Mouse (Mus musculus): ENCODE data around the gene Tmem151a. TPM values are rescaled to one million over a fixed set of nuclear protein-coding genes. Genes with fewer than 3 reads are reported as not detected.

The Tmem151a gene
- polyA plus RNA-seq, 1 experiment: 0.69 TPM

DNA sequence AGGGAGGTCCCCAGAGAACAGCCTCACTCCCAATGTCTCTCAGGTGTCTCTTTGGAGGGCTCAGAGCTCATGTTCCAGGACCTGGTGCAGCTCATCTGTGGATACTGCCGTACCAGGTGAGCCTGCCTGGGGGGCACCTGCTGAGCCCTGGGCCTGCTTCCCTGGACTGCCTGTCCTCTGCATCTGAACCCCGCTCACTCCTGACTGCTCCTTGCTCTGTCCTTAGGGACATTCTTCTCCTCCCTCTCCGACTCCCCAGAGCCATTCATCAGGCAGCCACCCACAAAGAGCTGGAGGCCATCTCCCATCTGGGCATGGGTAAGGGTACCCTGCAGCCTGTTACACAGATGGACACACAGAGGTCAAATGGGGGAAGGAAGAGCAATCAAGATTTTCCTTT, 33.8 kb downstream of the Tmem151a start:
- 96% methylated on average over 3 of the region's 3 CpGs for WGBS

DNA sequence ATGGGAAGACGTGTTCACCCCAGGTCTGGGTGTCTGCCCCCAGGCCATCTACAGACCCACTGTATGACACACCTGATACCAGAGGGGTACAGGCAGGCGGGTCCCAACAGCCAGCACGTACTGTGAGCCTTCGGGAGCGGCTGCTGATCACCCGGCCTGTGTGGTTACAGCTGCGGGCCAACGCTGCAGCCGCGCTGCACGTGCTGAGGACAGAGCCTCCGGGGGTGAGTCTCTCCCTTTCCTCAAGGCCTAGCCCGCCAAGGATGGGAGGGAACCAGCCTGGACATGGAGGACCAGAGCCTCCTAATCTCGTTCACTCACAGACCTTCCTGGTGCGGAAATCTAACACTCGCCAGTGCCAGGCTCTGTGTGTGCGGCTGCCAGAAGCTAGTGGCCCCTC, 34.3 kb downstream of the Tmem151a start:
- Histone ChIP-seq H3K4me3 (ENCODE audit: extremely low read depth, insufficient read depth, insufficient read length) (no peak overlapping the region; the same call in 1 of the 2 replicates), H3K27ac (ENCODE audit: insufficient read depth, low read length) (no peak overlapping the region), H3K36me3 (ENCODE audit: control insufficient read depth, insufficient read depth, low read length) (peaks cover 19% of the 10 kb centered on the region), H3K4me1 (ENCODE audit: control insufficient read depth, insufficient read depth, insufficient read length) (peaks cover 2% of the 10 kb centered on the region; the same call in 1 of the 2 replicates), H3K27me3 (ENCODE audit: control insufficient read depth, insufficient read depth, low read length) (no peaks in the 10 kb centered on the region)
- DNase-seq (ENCODE audit: low read depth in 1 of 2, low spot score in 2 of 2): no peak
- WGBS: 21% methylated on average over 17 of the region's 17 CpGs
- no peak for TF ChIP-seq CTCF (IDR thresholded peaks at IDR 0.05; ENCODE audit: extremely low read depth, insufficient read depth, insufficient read length, insufficient replicate concordance)
- TF ChIP-seq POLR2A (IDR thresholded peaks at IDR 0.05; ENCODE audit: low read depth, low read length): no peak

More for the DNA sequence above, 33.8 kb downstream of the Tmem151a start:
- Histone ChIP-seq H3K4me1 (ENCODE audit: control insufficient read depth, insufficient read depth, insufficient read length) (peaks cover 2% of the 10 kb centered on the region; the same call in 1 of the 2 replicates), H3K4me3 (ENCODE audit: extremely low read depth, insufficient read depth, insufficient read length) (no peak overlapping the region), H3K36me3 (ENCODE audit: control insufficient read depth, insufficient read depth, low read length) (peaks cover 18% of the 10 kb centered on the region), H3K27me3 (ENCODE audit: control insufficient read depth, insufficient read depth, low read length) (no peaks in the 10 kb centered on the region), H3K27ac (ENCODE audit: insufficient read depth, low read length) (no peak overlapping the region)
- TF ChIP-seq POLR2A (IDR thresholded peaks at IDR 0.05; ENCODE audit: low read depth, low read length) (no peak), CTCF (IDR thresholded peaks at IDR 0.05; ENCODE audit: extremely low read depth, insufficient read depth, insufficient read length, insufficient replicate concordance) (no peak)
- no peak for DNase-seq (ENCODE audit: low read depth in 1 of 2, low spot score in 2 of 2)

DNA sequence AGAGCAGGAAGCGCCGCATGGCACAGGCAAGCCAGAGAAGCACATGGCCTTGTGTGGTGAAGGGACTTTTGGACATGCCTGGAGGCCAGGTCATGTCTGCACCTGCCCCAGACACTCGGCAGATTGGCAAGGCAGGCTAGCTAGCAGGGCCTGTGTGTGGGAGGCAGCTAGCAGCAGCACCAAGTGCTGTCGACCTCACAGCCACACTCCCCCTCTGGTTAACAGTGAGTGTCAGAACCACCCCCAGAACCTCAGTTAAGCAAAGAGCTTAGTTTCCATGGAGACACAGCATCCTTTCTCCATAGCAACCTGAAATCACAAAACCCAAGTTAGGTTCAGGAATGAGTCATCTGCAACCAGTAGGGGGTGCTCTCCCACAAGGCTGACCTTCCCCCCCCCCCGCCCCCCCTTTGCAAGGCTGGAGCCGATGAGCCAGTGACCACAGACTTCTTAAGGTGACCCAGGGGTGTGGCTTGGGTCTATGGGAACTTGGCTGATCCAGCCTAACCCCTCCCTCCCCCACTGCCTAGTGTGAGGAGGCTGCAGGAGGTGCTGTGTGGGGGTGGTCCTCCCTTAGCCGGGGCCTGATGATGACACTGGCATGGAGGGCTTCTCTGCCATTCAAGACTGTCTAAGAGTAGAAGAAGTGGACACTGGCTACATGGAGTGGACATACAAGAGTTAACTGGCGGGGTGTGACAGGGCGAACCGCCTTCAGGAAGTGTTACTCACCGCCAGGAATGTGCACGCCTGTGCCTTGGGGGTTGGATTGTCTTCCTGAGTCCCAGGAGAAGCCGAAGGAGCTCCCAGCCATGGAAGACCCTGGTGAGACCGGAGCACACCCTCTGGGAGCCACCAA, 35.1 kb downstream of the Tmem151a start, which contains the start of gene Rin1:
Gene Rin1 (plus strand): TSS at position 435 of the 859 bp plus-strand sequence.
- Histone ChIP-seq H3K36me3 (ENCODE audit: control insufficient read depth, insufficient read depth, low read length) (peaks cover 21% of the 10 kb centered on the region), H3K27me3 (ENCODE audit: control insufficient read depth, insufficient read depth, low read length) (no peaks in the 10 kb centered on the region), H3K4me3 (ENCODE audit: extremely low read depth, insufficient read depth, insufficient read length) (no peak within 1 kb of the TSS; the same call in 1 of the 2 replicates), H3K27ac (ENCODE audit: insufficient read depth, low read length) (no peak within 1 kb of the TSS), H3K4me1 (ENCODE audit: control insufficient read depth, insufficient read depth, insufficient read length) (peaks cover 2% of the 10 kb centered on the region; the same call in 1 of the 2 replicates)
- TF ChIP-seq CTCF (IDR thresholded peaks at IDR 0.05; ENCODE audit: extremely low read depth, insufficient read depth, insufficient read length, insufficient replicate concordance) (no peak), POLR2A (IDR thresholded peaks at IDR 0.05; ENCODE audit: low read depth, low read length) (no peak)
- no peak for DNase-seq (ENCODE audit: low read depth in 1 of 2, low spot score in 2 of 2)
- 27% methylated on average over 14 of the region's 14 CpGs for WGBS

DNA sequence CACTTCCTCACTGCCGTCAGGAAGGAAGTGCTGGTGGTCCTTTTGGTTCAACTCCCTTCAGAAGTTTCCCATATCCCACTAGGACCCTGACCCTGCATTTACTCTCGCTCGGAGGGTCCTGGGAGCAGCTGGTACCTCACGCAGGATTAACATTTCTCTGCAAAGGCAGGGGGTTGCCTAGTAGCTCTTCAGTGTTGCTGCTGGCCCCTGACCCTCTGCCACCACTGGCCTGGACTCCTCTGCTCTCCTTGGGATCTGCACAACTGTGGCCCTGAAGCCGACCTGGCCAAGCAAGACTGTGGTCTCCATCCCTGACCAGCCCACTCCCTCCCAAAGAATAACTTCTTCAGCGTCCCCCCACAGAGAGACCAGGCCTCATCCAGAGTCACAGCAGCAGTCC, 36.0 kb downstream of the Tmem151a start:
- Histone ChIP-seq H3K4me1 (ENCODE audit: control insufficient read depth, insufficient read depth, insufficient read length) (peaks cover 2% of the 10 kb centered on the region; the same call in 1 of the 2 replicates), H3K36me3 (ENCODE audit: control insufficient read depth, insufficient read depth, low read length) (peaks cover 21% of the 10 kb centered on the region), H3K27me3 (ENCODE audit: control insufficient read depth, insufficient read depth, low read length) (no peaks in the 10 kb centered on the region), H3K4me3 (ENCODE audit: extremely low read depth, insufficient read depth, insufficient read length) (no peak overlapping the region), H3K27ac (ENCODE audit: insufficient read depth, low read length) (no peak overlapping the region)
- TF ChIP-seq CTCF (IDR thresholded peaks at IDR 0.05; ENCODE audit: extremely low read depth, insufficient read depth, insufficient read length, insufficient replicate concordance): no peak
- TF ChIP-seq POLR2A (IDR thresholded peaks at IDR 0.05; ENCODE audit: low read depth, low read length): no peak
- 92% methylated on average over 6 of the region's 6 CpGs for WGBS
- no peak for DNase-seq (ENCODE audit: low read depth in 1 of 2, low spot score in 2 of 2)

DNA sequence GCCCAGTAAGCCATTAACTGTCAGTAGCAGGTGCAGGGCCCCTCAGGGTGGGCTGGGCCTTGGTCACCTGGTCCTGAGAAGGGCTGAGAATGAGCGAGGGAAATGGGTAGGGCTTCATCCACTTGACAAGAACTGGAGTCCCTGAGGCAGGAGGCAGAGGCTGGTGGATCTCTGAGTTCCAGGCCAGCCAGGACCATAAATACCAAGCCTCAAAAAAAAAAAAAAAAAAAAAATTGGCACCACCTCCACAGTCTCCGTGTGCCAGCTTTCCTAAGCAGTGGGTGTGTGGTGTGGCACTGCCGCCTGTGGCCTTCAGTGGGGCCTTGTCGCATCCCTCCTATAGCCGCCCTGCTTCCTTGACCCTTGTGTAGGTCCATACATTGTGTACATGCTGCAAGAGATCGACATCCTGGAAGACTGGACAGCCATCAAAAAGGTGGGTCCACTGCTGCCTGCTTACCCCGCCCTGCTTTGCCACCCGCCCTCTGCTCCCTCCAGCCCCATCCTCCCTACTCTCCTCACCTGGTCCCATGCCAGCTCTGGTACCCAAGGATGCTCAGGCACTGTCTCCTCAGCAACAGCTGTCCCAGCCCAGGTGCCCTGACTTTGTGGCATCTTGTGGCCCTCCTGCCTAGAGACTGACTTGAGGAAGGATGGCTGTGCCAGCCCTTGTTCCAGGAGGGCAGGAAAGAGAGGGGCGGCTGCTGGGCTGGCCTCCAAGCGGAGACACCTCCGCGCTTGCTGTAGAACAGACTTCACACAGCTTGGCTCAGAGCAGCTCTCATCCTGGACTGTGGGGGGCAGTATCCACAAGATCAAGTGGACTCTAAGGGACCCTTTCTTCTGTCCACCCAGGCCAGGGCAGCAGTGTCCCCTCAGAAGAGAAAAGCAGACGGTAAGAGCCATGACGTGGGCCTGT, 36.9 kb downstream of the Tmem151a start:
- H3K36me3 ChIP-seq (ENCODE audit: control insufficient read depth, insufficient read depth, low read length): peaks cover 21% of the 10 kb centered on the region
- H3K4me1 ChIP-seq (ENCODE audit: control insufficient read depth, insufficient read depth, insufficient read length): peaks cover 2% of the 10 kb centered on the region; the same call in 1 of the 2 replicates
- no peak for TF ChIP-seq CTCF (IDR thresholded peaks at IDR 0.05; ENCODE audit: extremely low read depth, insufficient read depth, insufficient read length, insufficient replicate concordance)
- no peak for TF ChIP-seq POLR2A (IDR thresholded peaks at IDR 0.05; ENCODE audit: low read depth, low read length)

DNA sequence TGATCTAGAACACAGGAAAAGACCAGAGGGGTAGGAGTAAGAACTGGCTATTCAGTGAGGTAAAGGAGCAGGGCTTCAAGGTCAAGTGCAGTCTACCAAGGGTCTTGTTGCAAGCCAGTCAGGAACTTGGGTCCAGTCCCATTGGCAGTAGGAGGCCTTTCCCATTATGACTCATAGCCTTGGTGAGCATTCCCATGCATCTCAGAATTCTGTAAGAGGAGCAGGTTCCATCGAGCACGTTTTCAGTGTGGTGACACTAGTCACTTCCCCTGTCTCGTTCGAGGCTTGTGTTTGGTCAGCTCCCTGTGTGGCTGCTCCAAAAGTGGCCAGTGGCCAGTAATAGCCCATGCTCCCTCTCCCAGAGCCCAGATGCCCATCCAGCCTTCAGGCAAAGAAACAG, 39.8 kb downstream of the Tmem151a start:
- H3K27ac ChIP-seq (ENCODE audit: insufficient read depth, low read length): no peak overlapping the region
- peaks cover 21% of the 10 kb centered on the region for H3K36me3 ChIP-seq (ENCODE audit: control insufficient read depth, insufficient read depth, low read length)
- H3K4me1 ChIP-seq (ENCODE audit: control insufficient read depth, insufficient read depth, insufficient read length): peaks cover 2% of the 10 kb centered on the region; the same call in 1 of the 2 replicates
- no peak for DNase-seq (ENCODE audit: low read depth in 1 of 2, low spot score in 2 of 2)
- no peak overlapping the region for H3K4me3 ChIP-seq (ENCODE audit: extremely low read depth, insufficient read depth, insufficient read length)
- H3K27me3 ChIP-seq (ENCODE audit: control insufficient read depth, insufficient read depth, low read length): no peaks in the 10 kb centered on the region
- 84% methylated on average over 4 of the region's 4 CpGs for whole genome bisulfite sequencing
- TF ChIP-seq CTCF (IDR thresholded peaks at IDR 0.05; ENCODE audit: extremely low read depth, insufficient read depth, insufficient read length, insufficient replicate concordance): no peak
- no peak for TF ChIP-seq POLR2A (IDR thresholded peaks at IDR 0.05; ENCODE audit: low read depth, low read length)

More for the DNA sequence above, 36.9 kb downstream of the Tmem151a start:
- H3K27ac ChIP-seq (ENCODE audit: insufficient read depth, low read length): no peak overlapping the region
- H3K4me3 ChIP-seq (ENCODE audit: extremely low read depth, insufficient read depth, insufficient read length): no peak overlapping the region
- DNase-seq (ENCODE audit: low read depth in 1 of 2, low spot score in 2 of 2): no peak
- H3K27me3 ChIP-seq (ENCODE audit: control insufficient read depth, insufficient read depth, low read length): no peaks in the 10 kb centered on the region
- WGBS: 91% methylated on average over 14 of the region's 14 CpGs

All from spleen, adult 2 months (tissue).